Mouse (Mus musculus): ENCODE results near the gene Isca2.

- TF ChIP-seq CTCF (IDR thresholded peaks at IDR 0.05) (no peak), EP300 (IDR thresholded peaks at IDR 0.05) (no peak)
These were observed 21.6 kb downstream of the Isca2 start for GRCm38 (mm10) chr12:84794647-84795046.
